Mouse (Mus musculus) spleen, adult 2 months (tissue): ENCODE measurements around the gene Atxn1.

Source experiments
- CTCF ChIP-seq: fragments of 200-500 bp; IDR thresholded peaks from 2 replicates; pipeline ENCODE4 v1.5.1; 2011; ENCODE audit warnings: mild to moderate bottlenecking, inconsistent platforms; ENCODE audit not compliant: insufficient read depth, insufficient read length, insufficient replicate concordance; ENCODE audit errors: extremely low read depth
- POLR2A ChIP-seq: fragments of 200-500 bp; IDR thresholded peaks from 2 replicates; pipeline ENCODE4 v1.6.1; 2011; ENCODE audit warnings: low read depth, low read length, inconsistent platforms

DNA sequence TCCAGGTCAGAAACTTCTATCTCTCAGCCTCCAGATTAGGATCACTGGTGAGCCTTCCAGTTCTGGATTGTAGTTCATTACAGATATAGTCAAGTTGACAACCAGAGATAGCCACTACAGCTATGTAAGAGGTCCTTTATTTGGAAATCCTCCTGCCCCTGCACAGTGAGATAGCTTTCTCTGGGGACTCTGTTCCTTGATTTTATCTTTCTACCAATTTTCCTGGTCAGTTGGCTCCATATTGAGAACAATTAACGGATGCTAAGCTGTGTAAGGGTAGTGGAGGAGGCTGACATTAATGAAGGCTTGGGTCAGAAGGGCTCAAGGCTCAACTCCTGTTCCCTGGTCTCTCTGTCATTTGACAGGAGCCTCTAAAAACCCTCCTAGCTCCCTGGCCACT is 335.1 kb downstream of the Atxn1 start:
- no peak for TF ChIP-seq POLR2A
- no peak for TF ChIP-seq CTCF
